Mouse (Mus musculus) CH12.LX (cell line): Measurements from ENCODE around the gene Unc93b1. TPM values are rescaled to one million over a fixed set of nuclear protein-coding genes. Genes with fewer than 3 reads are reported as not detected.

Source experiments
- DNase-seq: peaks from one replicate; pipeline ENCODE4 v3.0.0-alpha.2; 2013; ENCODE audit errors: extremely low read depth
- H3K27ac ChIP-seq: 2 replicates; pipeline ENCODE4 v1.5.1; 2012; ENCODE audit warnings: low read depth, mild to moderate bottlenecking, control low read depth, moderate library complexity; ENCODE audit not compliant: insufficient read depth
- H3K27me3 ChIP-seq: replicated peaks from 2 replicates; pipeline ENCODE3; 2012; ENCODE audit warnings: inconsistent platforms
- H3K36me3 ChIP-seq, 2 experiments: replicated peaks in 1 of 2; 2 replicates each; pipeline versions ENCODE3 to v1.6.1; 2012; ENCODE audit warnings: inconsistent platforms in 1 of 2, low read length in 1 of 2, mild to moderate bottlenecking in 1 of 2, mixed read lengths in 1 of 2, moderate library complexity in 1 of 2; ENCODE audit not compliant: control insufficient read depth in 1 of 2, insufficient read depth in 1 of 2
- H3K4me1 ChIP-seq, 2 experiments: 2 replicates each; pipeline ENCODE4 v1.6.1; 2012; ENCODE audit warnings: inconsistent platforms in 1 of 2, moderate library complexity in 1 of 2; ENCODE audit not compliant: insufficient read depth in 2 of 2, control insufficient read depth in 1 of 2
- H3K4me2 ChIP-seq: 2 replicates; pipeline ENCODE4 v1.6.1; 2012; ENCODE audit warnings: low read depth, mild to moderate bottlenecking, control low read depth; ENCODE audit not compliant: poor library complexity, insufficient read depth, severe bottlenecking
- H3K4me3 ChIP-seq, 3 experiments: fragments of 150-350 bp in 1 of 3; sonication (generic) in 1 of 3; replicated peaks in 1 of 3; 2 replicates each; pipeline versions ENCODE3 to v1.5.1; 2011 to 2012; ENCODE audit warnings: low read depth in 2 of 3, low read length in 2 of 3, mild to moderate bottlenecking in 2 of 3, moderate library complexity in 2 of 3, control low read depth in 1 of 3, improper control_type of control experiment in 1 of 3, inconsistent platforms in 1 of 3, mixed read lengths in 1 of 3; ENCODE audit not compliant: poor library complexity in 1 of 3
- H3K79me2 ChIP-seq: replicated peaks from 2 replicates; pipeline ENCODE4 v1.6.1; 2012; ENCODE audit warnings: mild to moderate bottlenecking, moderate library complexity; ENCODE audit not compliant: control insufficient read depth, poor library complexity, insufficient read depth, severe bottlenecking; ENCODE audit errors: extremely low read depth
- H3K9ac ChIP-seq: 2 replicates; pipeline ENCODE4 v1.6.1; 2012; ENCODE audit warnings: low read depth, mild to moderate bottlenecking, control low read depth, moderate library complexity; ENCODE audit not compliant: insufficient read depth
- H3K9me3 ChIP-seq: replicated peaks from 2 replicates; pipeline ENCODE3; 2012; ENCODE audit warnings: low read length, inconsistent platforms, mixed read lengths
- CHD2 ChIP-seq: IDR thresholded peaks from 2 replicates; pipeline ENCODE4 v1.6.1; 2011; ENCODE audit warnings: low read length, improper control_type of control experiment
- E2F4 ChIP-seq: IDR thresholded peaks from 2 replicates; pipeline ENCODE4 v1.6.1; 2011; ENCODE audit warnings: low read depth, low read length, improper control_type of control experiment; ENCODE audit not compliant: insufficient replicate concordance
- EP300 ChIP-seq: IDR thresholded peaks from 2 replicates; pipeline ENCODE4 v1.6.1; 2011; ENCODE audit warnings: low read length, improper control_type of control experiment
- ETS1 ChIP-seq: conservative IDR thresholded peaks from 2 replicates; pipeline ENCODE4 v1.6.1; 2012; ENCODE audit warnings: low read depth, mild to moderate bottlenecking, inconsistent platforms, low read length, improper control_type of control experiment, moderate library complexity
- GABPA ChIP-seq: IDR thresholded peaks from 2 replicates; pipeline ENCODE4 v1.6.1; 2012; ENCODE audit warnings: low read depth, low read length, improper control_type of control experiment, inconsistent platforms; ENCODE audit not compliant: insufficient replicate concordance
- JUND ChIP-seq: conservative IDR thresholded peaks from 2 replicates; pipeline ENCODE4 v1.6.1; 2011; ENCODE audit warnings: low read depth, low read length, improper control_type of control experiment
- MAFK ChIP-seq: IDR thresholded peaks from 2 replicates; pipeline ENCODE4 v1.6.1; 2011; ENCODE audit warnings: low read length, improper control_type of control experiment; ENCODE audit not compliant: insufficient replicate concordance
- MAZ ChIP-seq: IDR thresholded peaks from 2 replicates; pipeline ENCODE4 v1.6.1; 2012; ENCODE audit warnings: low read depth, mild to moderate bottlenecking, inconsistent platforms, low read length, improper control_type of control experiment, moderate library complexity
- MEF2A ChIP-seq: IDR thresholded peaks from 2 replicates; pipeline ENCODE4 v1.6.1; 2014; ENCODE audit warnings: low read depth, mild to moderate bottlenecking, inconsistent platforms, low read length, improper control_type of control experiment, borderline replicate concordance
- NELFE ChIP-seq: IDR thresholded peaks from 2 replicates; pipeline ENCODE4 v1.6.1; 2011; ENCODE audit warnings: low read depth, low read length, improper control_type of control experiment
- NRF1 ChIP-seq: IDR thresholded peaks from 2 replicates; pipeline ENCODE4 v1.6.1; 2014; ENCODE audit warnings: low read depth, mild to moderate bottlenecking, inconsistent platforms, low read length, improper control_type of control experiment, moderate library complexity
- POLR2AphosphoS2 ChIP-seq: IDR thresholded peaks from 2 replicates; pipeline ENCODE4 v1.6.1; 2011; ENCODE audit warnings: low read depth, low read length, improper control_type of control experiment
- SIN3A ChIP-seq: IDR thresholded peaks from 2 replicates; pipeline ENCODE4 v1.6.1; 2012; ENCODE audit warnings: low read length, improper control_type of control experiment, inconsistent platforms
- TBP ChIP-seq: conservative IDR thresholded peaks from 2 replicates; pipeline ENCODE4 v1.6.1; 2011; ENCODE audit warnings: low read depth, low read length, improper control_type of control experiment
- TCF12 ChIP-seq: IDR thresholded peaks from 2 replicates; pipeline ENCODE4 v1.6.1; 2014; ENCODE audit warnings: low read depth, mild to moderate bottlenecking, inconsistent platforms, low read length, improper control_type of control experiment
- UBTF ChIP-seq: IDR thresholded peaks from 2 replicates; pipeline ENCODE4 v1.6.1; 2012; ENCODE audit warnings: low read depth, mild to moderate bottlenecking, inconsistent platforms, low read length, improper control_type of control experiment, moderate library complexity
- USF1 ChIP-seq: IDR thresholded peaks from 2 replicates; pipeline ENCODE4 v1.6.1; 2014; ENCODE audit warnings: low read depth, mild to moderate bottlenecking, inconsistent platforms, low read length, improper control_type of control experiment
- ZMIZ1 ChIP-seq: IDR thresholded peaks from 2 replicates; pipeline ENCODE4 v1.6.1; 2012; ENCODE audit warnings: low read depth, mild to moderate bottlenecking, inconsistent platforms, low read length, improper control_type of control experiment
- dilution Hi-C: fragments of 300-500 bp; cut with MboI; formaldehyde crosslinking; loops from 2 replicates; pipeline ENCODE4 v1.14.3; 2020; ENCODE audit warnings: low sequenced_read_pairs; ENCODE audit not compliant: extremely low pct_unique_long_range_greater_than_20kb, extremely low pct_ligation_motif_present
- in situ Hi-C: fragments of 300-500 bp; cut with MboI; formaldehyde crosslinking; loops from 3 replicates; pipeline ENCODE4 v1.14.3; 2019; ENCODE audit warnings: low sequenced_read_pairs, low pct_ligation_motif_present, low pct_unique_long_range_greater_than_20kb, mixed read lengths
- polyA plus RNA-seq: library from polyadenylated mRNA; unstranded; fragments of >175 nt; gene quantifications from 2 replicates; pipeline ENCODE4 v1.2.1, GENCODE M21; 2012; ENCODE audit warnings: low read depth; ENCODE audit not compliant: insufficient read length
- total RNA-seq, 2 experiments: library from RNA; depleted of rRNA; stranded (reverse); fragments of 300-350 nt in 1 of 2; fragments of >200 nt in 1 of 2; gene quantifications; 2 replicates each; pipeline ENCODE4 v1.2.3; 2012 to 2014

Gene Unc93b1
- total and polyA plus RNA-seq, 3 experiments, result 82.3 to 117 (median 84.7) TPM

- TF ChIP-seq CHD2, result peak; percentile 95
- peak; percentile 91 for TF ChIP-seq TBP
- TF ChIP-seq USF1, result no peak
- peak; percentile 82; the same call in 1 of the 2 replicates for TF ChIP-seq E2F4
- no peak for TF ChIP-seq UBTF
- no peak; the same call in 1 of the 2 replicates for TF ChIP-seq GABPA
- TF ChIP-seq POLR2AphosphoS2, result peak; percentile 93
- no peak; the same call in 1 of the 2 replicates for TF ChIP-seq ETS1
Observed at GRCm38 (mm10) chr19:3912337-3913204, 22.4 kb upstream of the Unc93b1 start, which contains the start of gene Ndufs8 (continued).

DNA sequence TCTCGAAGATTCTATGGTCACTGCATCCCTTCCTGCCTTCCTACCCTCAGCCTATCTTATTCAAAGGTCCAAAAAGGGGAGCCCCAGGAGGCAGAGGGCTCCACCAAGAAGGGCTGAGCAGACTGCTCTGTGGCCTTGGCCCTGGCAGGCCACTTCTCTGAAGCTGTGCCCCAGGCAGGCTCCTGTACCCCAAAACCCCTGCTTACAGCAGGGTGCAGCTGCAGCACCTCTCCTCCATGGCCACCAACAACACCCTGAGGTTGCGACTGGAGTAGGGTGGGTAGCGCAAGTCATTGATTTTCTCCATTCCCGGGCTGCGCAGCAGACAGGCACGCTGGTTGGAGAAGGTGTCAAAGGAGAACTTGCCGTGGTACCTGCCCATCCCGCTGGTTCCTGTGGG lies 21.3 kb upstream of the Unc93b1 start:
- Histone ChIP-seq H3K79me2 (0 out of 2 replicates have a peak, but pooled peaks cover 7% of the 10 kb centered on the region), H3K9ac (peak overlapping the region; percentile 98), H3K36me3 (peaks cover 22 to 49% of the 10 kb centered on the region in 2 experiments), H3K4me3 (peak overlapping the region; percentile 73 to 81 (median 76)), H3K4me1 (peaks cover 14 to 37% of the 10 kb centered on the region in 2 experiments), H3K27me3 (no peaks in the 10 kb centered on the region), H3K4me2 (peak overlapping the region; percentile 88), H3K9me3 (no peaks in the 10 kb centered on the region), H3K27ac (0 out of 2 replicates have a peak overlapping the region, but pooled peaks have one; percentile 10)
- in situ Hi-C loops (no loop called here), dilution Hi-C loops (no loop called here)
- DNase-seq, result no peak
- TF ChIP-seq NRF1 (no peak), MEF2A (no peak), ZMIZ1 (no peak), POLR2AphosphoS2 (no peak), CHD2 (no peak), MAFK (no peak), MAZ (no peak), JUND (no peak)
- TF ChIP-seq, all 38 proteins: peak for 0

DNA sequence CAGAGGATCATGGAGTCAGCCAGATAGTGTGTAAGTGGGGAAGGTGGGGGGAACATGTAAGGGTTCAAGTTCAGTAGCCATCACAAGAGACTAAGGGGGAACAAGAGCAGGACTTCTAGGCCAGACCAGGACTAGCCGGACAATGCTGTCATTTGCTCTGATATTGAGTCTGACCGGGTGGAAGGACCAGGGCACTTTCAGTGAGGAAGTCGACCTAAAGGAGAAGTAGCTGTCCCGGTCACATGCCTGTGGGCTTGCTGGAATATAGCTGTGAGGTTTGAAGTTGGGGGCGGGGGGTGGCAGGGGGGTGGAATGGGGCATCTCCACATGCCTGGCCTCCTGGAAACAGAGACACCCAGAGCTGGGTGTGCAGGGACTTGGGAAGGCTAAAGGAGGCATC lies 20.5 kb upstream of the Unc93b1 start:
- no peak for TF ChIP-seq NELFE
- no peak for TF ChIP-seq SIN3A
- no peak for TF ChIP-seq EP300
- TF ChIP-seq USF1, result no peak
- no peak for TF ChIP-seq UBTF
- no peak for TF ChIP-seq TCF12
- H3K79me2 ChIP-seq, result 0 out of 2 replicates have a peak, but pooled peaks cover 7% of the 10 kb centered on the region
- in situ Hi-C loops (no loop called here), dilution Hi-C loops (no loop called here)
- peak overlapping the region; percentile 98; the same call in 1 of the 2 replicates for H3K9ac ChIP-seq
- H3K4me2 ChIP-seq, result peak overlapping the region; percentile 88; the same call in 1 of the 2 replicates
- H3K27me3 ChIP-seq, result no peaks in the 10 kb centered on the region
- H3K36me3 ChIP-seq, result peaks cover 15 to 43% of the 10 kb centered on the region in 2 experiments
- H3K9me3 ChIP-seq, result no peaks in the 10 kb centered on the region
- peak overlapping the region in 1 of 3 experiments; percentile 73 for H3K4me3 ChIP-seq
- DNase-seq, result no peak
- H3K27ac ChIP-seq, result no peak overlapping the region
- peaks cover 14 to 37% of the 10 kb centered on the region in 2 experiments for H3K4me1 ChIP-seq
